Mouse (Mus musculus) embryonic fibroblast, embryonic 13.5 days (primary cell): ENCODE measurements at regions not wholly inside any gene's neighbourhood (a gene's known extent, or its start where the extent isn't known, plus 50 kb on each side); places are given as distances from the start of the nearest gene placed in this dataset.

Experiments used
- CTCF ChIP-seq: IDR thresholded peaks from 2 replicates; pipeline ENCODE4 v1.5.1; 2011; ENCODE audit warnings: mild to moderate bottlenecking, control low read depth, low read length, moderate library complexity, borderline replicate concordance; ENCODE audit not compliant: insufficient read depth
- POLR2A ChIP-seq: IDR thresholded peaks from 2 replicates; pipeline ENCODE4 v1.6.1; 2011; ENCODE audit warnings: low read depth, mild to moderate bottlenecking, control low read depth, low read length, moderate library complexity

GRCm38 (mm10) chr1:176615673-176616072 lies 198.2 kb downstream of the Cep170 start:
- TF ChIP-seq POLR2A (no peak), CTCF (no peak)
